Mouse (Mus musculus) myocyte (in vitro differentiated cells): ENCODE data around the gene Epha10.

Experiments
- E2F4 ChIP-seq: IDR thresholded peaks from one replicate; pipeline ENCODE4 v1.6.1; 2011; ENCODE audit warnings: mild to moderate bottlenecking, control low read depth, moderate library complexity; ENCODE audit not compliant: insufficient read depth
- POLR2A ChIP-seq: IDR thresholded peaks from one replicate; pipeline ENCODE4 v1.6.1; 2011; ENCODE audit warnings: low read depth, mild to moderate bottlenecking, control low read depth, moderate library complexity; ENCODE audit not compliant: insufficient read length
- SRF ChIP-seq: IDR thresholded peaks from one replicate; pipeline ENCODE4 v1.6.1; 2011; ENCODE audit warnings: low read depth; ENCODE audit not compliant: control insufficient read depth, insufficient read length
- TCF12 ChIP-seq: IDR thresholded peaks from one replicate; pipeline ENCODE4 v1.6.1; 2011; ENCODE audit warnings: mild to moderate bottlenecking, control low read depth; ENCODE audit not compliant: poor library complexity, insufficient read depth, severe bottlenecking

- TF ChIP-seq POLR2A, result no peak
- no peak for TF ChIP-seq E2F4
- no peak for TF ChIP-seq SRF
- no peak for TF ChIP-seq TCF12
These were observed 726 bp downstream of the Epha10 start for GRCm38 (mm10) chr4:124881341-124881908.
